Mouse (Mus musculus) testis, postnatal 14 days (tissue): ENCODE measurements around the gene Vmn2r21.
"Not testable (repeated sequence)": the region's sequence is repeated elsewhere in the genome, so short reads cannot be mapped to it uniquely, and the experiment has no call there.

Experiments used
- DNase-seq: peaks from one replicate; pipeline ENCODE4 v3.0.0; 2021; ENCODE audit warnings: low spot score

Gene Vmn2r21

GRCm38 (mm10) chr6:123533306-123533705 lies at the start of gene Vmn2r21:
Gene Vmn2r21, minus strand, starts transcription at chr6:123533406.
- not testable (repeated sequence) for DNase-seq

GRCm38 (mm10) chr6:123574698-123575097 lies 41.5 kb upstream of the Vmn2r21 start:
- DNase-seq: not testable (repeated sequence)

- DNase-seq: not testable (repeated sequence)
Observed at GRCm38 (mm10) chr6:123539755-123540154, 6.5 kb upstream of the Vmn2r21 start.

DNA sequence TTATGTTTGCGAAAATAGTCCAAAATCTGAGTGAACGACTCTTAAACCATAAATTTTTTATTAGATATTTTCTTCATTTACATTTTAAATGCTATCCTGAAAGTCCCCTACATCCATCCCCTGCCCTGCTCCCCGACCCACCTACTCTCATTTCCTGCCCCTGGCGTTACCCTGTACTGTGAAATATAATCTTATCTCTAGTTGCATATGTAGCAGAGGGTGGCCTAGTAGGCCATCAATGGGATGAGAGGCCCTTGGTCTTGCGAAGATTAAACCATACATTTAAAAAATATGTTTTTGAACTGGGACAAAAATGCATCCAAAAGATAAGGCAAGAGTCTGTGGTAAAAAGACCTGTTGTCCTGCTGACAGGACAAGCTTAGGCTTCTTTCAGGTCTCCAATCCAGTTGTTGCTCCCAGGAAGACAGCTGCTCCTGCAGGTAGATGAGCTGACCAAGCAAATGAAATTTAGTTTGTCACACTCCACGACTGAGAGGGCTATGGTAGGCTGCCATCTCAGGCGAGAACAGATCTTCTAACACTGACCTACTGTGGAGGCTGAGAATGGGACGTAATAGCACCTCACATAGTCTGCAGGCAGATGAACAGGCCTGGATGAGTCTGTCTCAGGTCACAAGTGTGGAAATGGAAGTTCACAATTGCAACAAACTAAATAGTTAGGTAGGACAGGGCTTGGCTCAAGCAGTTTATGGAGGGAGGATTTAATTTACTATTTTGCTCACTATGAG lies 10.8 kb downstream of the Vmn2r21 start:
- not testable (repeated sequence) for DNase-seq

- DNase-seq: not testable (repeated sequence)
Observed at GRCm38 (mm10) chr6:123473045-123473444, 60.2 kb downstream of the Vmn2r21 start.

GRCm38 (mm10) chr6:123472458-123472987 lies 60.7 kb downstream of the Vmn2r21 start:
- DNase-seq: not testable (repeated sequence)

- not testable (repeated sequence) for DNase-seq
Observed at GRCm38 (mm10) chr6:123468651-123469050, 64.6 kb downstream of the Vmn2r21 start.
